Mouse (Mus musculus) ES-Bruce4 (cell line): ENCODE data around the gene Ppm1h.

Experiments
- CTCF ChIP-seq: IDR thresholded peaks from one replicate; pipeline ENCODE4 v1.8.1; 2011; ENCODE audit warnings: low read depth, low read length
- POLR2A ChIP-seq: IDR thresholded peaks from one replicate; pipeline ENCODE4 v1.8.1; 2011; ENCODE audit warnings: low read length; ENCODE audit not compliant: insufficient read depth

DNA sequence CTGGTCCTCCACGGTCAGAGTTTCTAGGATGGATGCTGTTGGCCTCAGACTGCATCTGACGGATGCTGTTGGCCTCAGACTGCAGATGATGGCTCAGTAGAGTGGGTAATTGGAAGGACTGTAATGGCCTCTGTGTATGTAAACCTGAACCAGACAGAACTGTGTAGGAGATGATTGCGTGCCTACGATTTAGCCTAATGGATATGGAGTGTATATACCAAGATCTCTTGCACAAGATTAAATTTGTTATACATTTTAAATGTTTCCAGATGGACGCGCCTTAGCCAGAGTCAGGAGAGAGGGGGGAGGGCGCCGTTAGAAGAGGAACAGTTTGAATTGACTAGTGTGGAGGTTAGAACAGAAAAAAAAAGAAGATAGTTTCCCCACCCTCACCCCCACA lies 233.1 kb downstream of the Ppm1h start:
- no peak for TF ChIP-seq POLR2A
- TF ChIP-seq CTCF = no peak
